Mouse (Mus musculus) testis, adult 2 months (tissue): Measurements from ENCODE around the gene Nr1d1.

Experiments
- CTCF ChIP-seq: fragments of 200-500 bp; IDR thresholded peaks from 2 replicates; pipeline ENCODE4 v1.5.1; 2012; ENCODE audit warnings: low read depth, mild to moderate bottlenecking, inconsistent platforms, low read length, moderate library complexity; ENCODE audit not compliant: control insufficient read depth, insufficient read depth, insufficient replicate concordance
- POLR2A ChIP-seq: fragments of 200-500 bp; IDR thresholded peaks from 2 replicates; pipeline ENCODE4 v1.6.1; 2012; ENCODE audit warnings: low read depth, mild to moderate bottlenecking, inconsistent platforms, low read length, moderate library complexity; ENCODE audit not compliant: control insufficient read depth

- TF ChIP-seq CTCF (no peak), POLR2A (no peak)
These were observed 13.0 kb upstream of the Nr1d1 start for GRCm38 (mm10) chr11:98788139-98788538.
